Mouse (Mus musculus) kidney, adult 10 weeks (tissue): Measurements from ENCODE around the gene Ufm1. TPM values are rescaled to one million over a fixed set of nuclear protein-coding genes. Genes with fewer than 3 reads are reported as not detected.

ENCODE experiments used
- polyA plus RNA-seq: library from polyadenylated mRNA; stranded (reverse); fragments of 350-450 nt; fragmentation: Illumina TruSeq; extraction: RNeasy Lipid Tissue Mini Kit (QIAGEN cat#74804); gene quantifications from one replicate; pipeline ENCODE4 v1.2.3, GENCODE M21; 2014; ENCODE audit warnings: low read depth, low replicate concordance

The Ufm1 gene
- 298 TPM for polyA plus RNA-seq

DNA sequence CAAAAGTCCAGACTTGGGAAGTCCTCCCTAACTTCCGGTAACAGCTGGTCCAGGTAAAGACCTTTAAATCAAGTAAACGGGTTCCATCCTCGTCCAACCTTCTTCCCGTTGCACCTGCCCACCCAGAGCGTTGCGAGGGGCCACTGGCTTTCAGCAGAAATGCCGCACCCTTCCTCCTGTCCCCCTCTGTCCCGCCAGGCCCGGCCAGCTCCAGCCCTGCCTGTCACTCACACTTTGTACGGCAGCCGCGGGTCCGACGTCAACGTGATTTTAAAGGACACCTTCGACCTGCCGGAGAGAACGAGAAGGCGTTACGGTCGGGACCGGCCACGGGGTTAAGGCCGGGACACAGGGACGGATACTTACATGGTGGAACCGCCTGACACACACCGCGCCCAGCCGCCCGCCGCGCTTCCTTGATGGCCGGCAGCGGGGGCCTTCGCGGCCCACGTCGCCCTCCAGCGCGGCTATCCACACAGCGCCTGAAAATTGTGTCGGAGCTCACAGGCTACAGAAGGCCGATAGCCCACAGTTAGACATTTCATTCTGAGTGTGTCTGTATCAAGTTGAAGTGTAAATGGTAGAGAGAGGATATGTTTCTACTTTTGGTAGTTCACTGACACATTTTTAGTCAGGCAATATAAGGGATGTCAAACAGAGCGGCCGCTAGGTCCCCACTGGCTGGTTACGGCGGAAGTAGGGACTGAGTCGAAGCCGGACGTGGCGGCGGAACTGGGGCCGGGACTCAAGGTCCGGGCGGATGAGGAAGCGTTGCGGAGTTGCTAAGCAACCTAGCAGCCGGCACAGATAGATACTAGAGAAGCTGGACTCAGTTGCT, at the start of gene Ufm1:
TSS of gene Ufm1 (minus strand) at position 448 of the 838 bp plus-strand sequence.

DNA sequence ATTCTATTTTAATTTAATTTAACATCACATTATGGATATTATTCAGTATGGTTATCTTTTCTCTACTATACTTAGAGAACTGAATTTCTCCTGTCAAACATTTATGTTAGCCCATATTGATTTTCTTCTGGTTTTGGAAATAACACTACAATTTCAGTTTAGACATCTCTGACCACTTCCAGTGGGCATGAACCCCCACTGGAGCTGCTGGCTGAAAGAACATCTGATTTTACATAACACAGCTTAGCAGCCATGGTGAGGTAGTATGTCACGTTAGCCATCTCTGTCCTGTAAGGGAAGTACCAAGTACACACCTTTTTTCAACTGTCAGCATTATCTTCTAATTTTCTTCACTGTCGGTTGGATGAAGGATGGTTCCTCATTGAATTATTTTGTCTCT, 18.8 kb downstream of the Ufm1 start, which contains the start of gene Gm10985:
TSS of gene Gm10985 (plus strand) at position 301 of the 400 bp plus-strand sequence.

Other genes starting within 250 kb of the Ufm1 start
- gene Frem2, start 206.5 kb downstream of the Ufm1 start, polyA plus RNA-seq: 2.6 TPM
- gene Gm10985, start 18.7 kb downstream of the Ufm1 start, polyA plus RNA-seq: not detected